Mouse (Mus musculus) small intestine, adult 2 months (tissue): Measurements from ENCODE around the gene Syt3. TPM values are rescaled to one million over a fixed set of nuclear protein-coding genes. Genes with fewer than 3 reads are reported as not detected.

Experiments
- H3K27ac ChIP-seq: fragments of 200-500 bp; 2 replicates; pipeline ENCODE4 v1.5.1; 2012; ENCODE audit warnings: low read depth, low read length, control low read depth, inconsistent platforms; ENCODE audit not compliant: insufficient read depth
- H3K27me3 ChIP-seq: fragments of 200-500 bp; 2 replicates; pipeline ENCODE4 v1.6.1; 2012; ENCODE audit warnings: mild to moderate bottlenecking, moderate library complexity, low read length, inconsistent platforms; ENCODE audit not compliant: control insufficient read depth, insufficient read depth
- H3K36me3 ChIP-seq: fragments of 200-500 bp; 2 replicates; pipeline ENCODE4 v1.6.1; 2012; ENCODE audit warnings: mild to moderate bottlenecking, low read length, control low read depth, inconsistent platforms; ENCODE audit not compliant: control insufficient read depth, insufficient read depth
- H3K4me1 ChIP-seq: fragments of 200-500 bp; 2 replicates; pipeline ENCODE4 v1.6.1; 2012; ENCODE audit warnings: low read length, inconsistent platforms, mixed read lengths; ENCODE audit not compliant: control insufficient read depth, insufficient read depth, insufficient read length
- H3K4me3 ChIP-seq: fragments of 200-500 bp; 2 replicates; pipeline ENCODE4 v1.5.1; 2012; ENCODE audit warnings: low read depth, mild to moderate bottlenecking, control low read depth, inconsistent platforms, low read length, moderate library complexity
- CTCF ChIP-seq: fragments of 200-500 bp; IDR thresholded peaks from 2 replicates; pipeline ENCODE4 v1.5.1; 2012; ENCODE audit warnings: low read depth, mild to moderate bottlenecking, control low read depth, inconsistent platforms, low read length, moderate library complexity, mixed read lengths; ENCODE audit not compliant: insufficient replicate concordance, insufficient read length; ENCODE audit errors: extremely low read depth
- POLR2A ChIP-seq: fragments of 200-500 bp; IDR thresholded peaks from 2 replicates; pipeline ENCODE4 v1.6.1; 2012; ENCODE audit warnings: low read depth, mild to moderate bottlenecking, control low read depth, inconsistent platforms, low read length, moderate library complexity
- WGBS: fragments of 180-500 bp; shearing (Covaris S2); methylation state at CpG from one replicate; pipeline ENCODE4 v1.1.7; 2018; 5-methylcytosine and 5-hydroxymethylcytosine counted together
- polyA plus RNA-seq: library from polyadenylated mRNA; depleted of rRNA; stranded (reverse); fragments of >200 nt; gene quantifications from 2 replicates; pipeline ENCODE4 v1.2.3, GENCODE M21; 2012; rRNA removed

Gene Syt3
- polyA plus RNA-seq, result 1.1 and 1.8 TPM in 2 replicates

DNA sequence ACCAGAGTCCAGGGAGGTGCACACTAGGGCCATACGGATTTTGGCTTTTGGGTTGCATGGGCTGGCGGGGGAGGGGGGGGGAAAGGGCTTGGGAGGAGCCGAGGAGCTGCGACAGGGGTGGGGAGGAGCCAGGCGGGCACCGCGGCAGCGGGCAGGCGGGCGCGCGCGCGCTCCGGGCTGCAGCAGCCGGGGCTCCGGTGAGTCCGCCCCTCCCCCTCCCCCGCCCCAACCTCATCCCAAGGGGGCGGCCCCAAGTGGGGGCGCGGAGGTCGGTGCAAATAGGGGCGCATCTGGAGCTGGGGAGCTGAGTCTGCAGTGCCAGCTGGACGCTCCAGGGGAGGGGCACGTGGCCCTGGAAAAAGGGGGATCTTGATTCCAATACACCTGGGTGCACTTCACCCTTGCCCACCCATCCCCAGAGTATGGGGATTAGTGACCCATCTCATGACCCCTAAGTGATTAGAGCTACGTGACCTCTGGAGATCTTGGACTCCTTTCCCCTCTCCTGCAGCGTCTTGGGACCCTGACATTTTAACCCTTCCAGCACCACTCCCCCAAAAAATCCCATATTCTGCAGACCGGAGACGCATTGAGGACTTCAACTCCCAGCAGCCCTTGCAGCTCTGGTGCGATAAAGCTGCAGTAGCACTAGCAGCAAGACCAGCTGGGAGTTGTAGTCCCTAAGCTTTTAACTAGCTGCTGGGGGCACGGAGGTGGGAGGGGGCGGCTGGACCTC lies at the start of gene Syt3:
TSS of gene Syt3 (plus strand) at position 123 of the 736 bp plus-strand sequence.
- TF ChIP-seq POLR2A (no peak), CTCF (no peak)
- H3K4me3 ChIP-seq, result peak within 1 kb of the TSS; percentile 52
- peaks cover 6% of the 10 kb centered on the region for H3K27me3 ChIP-seq
- WGBS, result under 1% methylated on average over 23 of the region's 33 CpGs
- no peak within 1 kb of the TSS for H3K27ac ChIP-seq
- peaks cover 6% of the 10 kb centered on the region for H3K4me1 ChIP-seq
- no peaks in the 10 kb centered on the region for H3K36me3 ChIP-seq

DNA sequence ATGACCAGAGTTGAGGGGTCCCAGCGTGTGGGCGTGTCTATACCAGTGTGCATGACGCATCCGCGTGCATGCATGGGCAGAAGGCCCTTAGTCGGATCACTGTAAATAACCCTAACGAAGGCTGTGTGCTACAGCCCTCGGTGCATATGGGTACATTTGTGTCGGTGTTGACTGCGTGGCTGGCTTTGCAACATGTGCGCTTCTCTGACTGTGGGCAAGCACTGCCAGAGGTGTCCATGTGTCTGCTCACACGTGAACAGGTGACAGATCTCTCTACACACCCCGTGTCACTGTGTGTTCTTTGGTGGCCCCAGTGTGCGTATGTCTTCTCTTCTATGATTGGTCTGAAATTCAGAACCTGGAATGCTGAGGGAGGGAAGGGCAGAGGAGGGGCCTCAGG lies 49.8 kb upstream of the Syt3 start:
- Histone ChIP-seq H3K27ac (no peak overlapping the region), H3K27me3 (peaks cover 21% of the 10 kb centered on the region), H3K4me3 (no peak overlapping the region), H3K36me3 (no peaks in the 10 kb centered on the region), H3K4me1 (no peaks in the 10 kb centered on the region)
- TF ChIP-seq POLR2A (no peak), CTCF (no peak)
- 59% methylated on average over 14 of the region's 14 CpGs for whole genome bisulfite sequencing

DNA sequence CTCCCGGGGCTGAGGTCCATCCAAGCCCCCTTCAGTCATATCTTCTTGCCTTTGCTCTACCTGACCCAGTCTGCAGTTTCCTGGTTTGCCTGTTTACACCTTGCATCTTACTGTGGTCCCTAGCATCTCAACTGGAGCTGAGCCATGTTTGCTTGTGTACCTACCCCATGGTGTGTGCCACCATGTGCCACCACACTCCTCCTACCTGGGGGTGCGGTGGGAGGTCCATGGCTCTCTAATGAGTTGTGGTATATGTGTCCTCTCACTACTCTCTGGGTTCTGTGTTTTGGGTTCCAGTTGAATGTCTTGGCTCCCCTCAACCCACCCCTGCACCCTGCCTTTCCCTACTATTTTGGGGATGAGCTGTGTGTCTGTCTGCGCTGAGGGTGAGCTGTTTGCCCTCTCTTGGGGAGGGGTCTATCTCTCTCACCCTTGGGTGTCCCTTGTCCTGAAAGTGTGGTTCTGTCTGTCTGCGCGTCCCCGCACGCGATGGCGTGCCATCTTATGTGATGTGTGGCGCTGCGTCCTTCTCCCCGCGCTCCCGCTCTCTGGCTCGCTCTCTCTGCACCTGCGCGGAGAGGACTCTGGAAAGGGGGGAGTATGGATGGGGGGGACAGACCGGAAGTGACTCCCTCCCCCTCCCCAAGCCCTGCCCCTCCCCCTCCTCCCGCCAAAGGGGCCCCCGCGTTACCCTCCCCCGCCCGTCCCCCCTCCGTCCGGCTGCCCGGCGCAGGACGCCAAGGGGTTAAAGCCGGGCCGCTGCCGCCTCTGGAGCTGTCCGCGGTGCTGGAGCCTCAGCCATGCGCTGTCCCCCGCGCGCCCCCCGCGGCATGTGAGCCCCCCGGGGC lies 48.6 kb upstream of the Syt3 start:
- TF ChIP-seq CTCF, result no peak
- TF ChIP-seq POLR2A, result no peak
- H3K4me1 ChIP-seq, result no peaks in the 10 kb centered on the region
- 5% methylated on average over 22 of the region's 40 CpGs for whole genome bisulfite sequencing
- peaks cover 21% of the 10 kb centered on the region for H3K27me3 ChIP-seq
- no peak overlapping the region for H3K27ac ChIP-seq
- no peaks in the 10 kb centered on the region for H3K36me3 ChIP-seq
- no peak overlapping the region for H3K4me3 ChIP-seq

DNA sequence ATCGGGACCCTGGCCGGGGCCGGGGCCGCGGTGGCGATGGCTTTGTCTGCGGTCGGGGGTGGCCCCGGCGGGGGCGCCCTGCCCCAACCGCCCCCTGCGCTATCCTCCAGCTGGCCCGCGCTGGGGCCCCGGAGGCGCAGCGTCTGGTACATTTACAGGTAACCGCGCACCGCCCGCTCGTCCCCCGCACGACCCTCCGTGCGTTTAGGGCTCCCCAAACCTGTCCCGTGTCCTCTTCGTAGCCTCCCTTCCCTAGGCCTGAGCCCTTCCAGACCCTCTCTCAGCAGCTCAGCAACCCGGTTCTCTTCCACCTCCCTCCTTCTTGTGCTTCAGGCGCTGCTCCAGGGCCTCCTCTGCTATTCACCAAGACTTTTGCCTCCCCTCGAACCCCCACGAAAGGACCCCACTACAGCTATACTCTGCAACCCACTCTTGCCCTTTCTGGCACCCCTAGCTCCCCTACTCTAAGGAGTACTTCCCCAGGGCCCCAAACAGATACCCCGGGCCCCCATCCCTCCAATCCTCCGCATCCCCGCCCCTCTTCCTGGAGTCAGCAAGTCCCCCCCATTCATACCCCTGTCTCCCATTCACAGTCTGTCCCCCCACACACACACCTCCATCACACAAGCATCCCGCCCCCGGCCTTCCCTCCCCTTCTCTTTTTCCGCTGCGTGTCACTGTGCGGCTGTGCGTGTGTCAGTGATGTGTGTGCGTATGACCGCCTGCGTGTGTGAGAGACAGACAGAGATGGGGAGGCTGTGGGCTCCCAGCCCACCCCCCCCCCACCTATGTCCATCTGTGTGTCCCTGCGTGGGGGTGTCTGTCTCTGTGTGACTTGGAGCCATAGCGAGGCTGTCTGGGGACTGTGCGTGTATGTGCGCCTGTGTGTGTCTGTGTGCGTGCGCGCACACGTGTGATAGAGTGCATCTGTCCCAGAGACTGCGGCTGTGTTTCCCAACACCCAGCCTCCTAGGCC lies 47.6 kb upstream of the Syt3 start:
- Histone ChIP-seq H3K36me3 (no peaks in the 10 kb centered on the region), H3K4me1 (no peaks in the 10 kb centered on the region), H3K4me3 (no peak overlapping the region), H3K27me3 (peaks cover 21% of the 10 kb centered on the region), H3K27ac (no peak overlapping the region)
- 4% methylated on average over 51 of the region's 54 CpGs for WGBS
- TF ChIP-seq CTCF, result no peak
- no peak for TF ChIP-seq POLR2A

DNA sequence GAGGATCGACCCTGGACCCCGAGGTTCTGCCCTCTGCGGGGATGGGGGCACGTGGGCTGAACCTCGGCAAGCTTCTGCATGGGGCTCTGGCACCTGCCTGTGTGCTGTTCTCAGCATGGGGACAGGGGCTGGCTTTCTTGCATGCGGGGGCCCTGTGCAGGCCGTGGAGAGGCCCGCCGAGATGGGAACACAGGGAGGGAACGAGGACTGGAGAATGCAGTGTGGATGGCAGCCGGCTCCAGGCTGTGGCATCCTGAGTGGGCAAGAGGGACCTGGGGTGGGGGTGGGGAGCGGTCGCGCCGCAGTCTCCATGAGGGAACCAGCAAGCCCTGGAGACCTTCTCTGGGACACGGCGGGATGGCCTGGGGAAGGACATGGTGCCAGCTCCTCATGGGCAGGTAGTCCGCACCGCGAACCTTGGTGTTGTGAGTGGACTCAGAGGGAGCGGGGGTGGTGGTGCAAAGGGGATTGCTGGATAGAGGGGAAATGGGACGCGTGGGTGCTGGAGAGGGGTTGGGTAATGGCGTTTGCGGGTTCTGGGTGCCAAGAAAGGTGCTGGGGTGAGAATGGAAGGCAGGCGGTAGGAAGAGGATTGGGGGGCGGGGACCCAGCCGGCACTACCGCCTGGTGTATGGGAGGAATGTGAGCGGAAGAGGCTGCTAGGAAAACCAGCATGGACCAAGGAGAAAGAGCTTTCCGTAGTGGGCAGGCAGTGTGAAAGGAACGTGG lies 46.6 kb upstream of the Syt3 start:
- peaks cover 21% of the 10 kb centered on the region for H3K27me3 ChIP-seq
- WGBS, result 7% methylated on average over 32 of the region's 32 CpGs
- no peaks in the 10 kb centered on the region for H3K36me3 ChIP-seq
- TF ChIP-seq POLR2A (no peak), CTCF (no peak)
- H3K4me3 ChIP-seq, result no peak overlapping the region
- no peak overlapping the region for H3K27ac ChIP-seq
- H3K4me1 ChIP-seq, result no peaks in the 10 kb centered on the region

DNA sequence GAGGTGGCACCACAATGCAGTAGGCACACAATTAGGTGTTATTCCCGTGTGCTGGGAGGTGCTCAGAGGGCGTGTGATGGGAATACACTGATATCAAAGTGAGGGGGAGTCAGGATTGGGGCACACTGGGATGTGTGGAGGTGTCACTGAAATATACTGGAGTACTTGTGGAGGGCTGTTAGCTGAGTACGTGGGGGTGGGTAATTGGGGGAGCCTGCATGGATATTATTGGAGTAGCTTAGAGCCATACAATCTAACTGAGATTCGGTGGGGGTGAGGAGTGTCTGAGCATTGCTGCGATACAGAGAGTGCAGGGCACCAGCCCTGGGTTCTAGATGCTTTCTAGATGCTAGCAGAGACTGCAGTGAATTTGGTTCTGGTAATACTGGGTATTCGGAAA lies 43.7 kb upstream of the Syt3 start:
- WGBS, result 52% methylated on average over 6 of the region's 6 CpGs

More for the DNA sequence above, 43.7 kb upstream of the Syt3 start:
- no peak overlapping the region for H3K4me3 ChIP-seq
- H3K36me3 ChIP-seq, result no peaks in the 10 kb centered on the region
- no peak for TF ChIP-seq CTCF
- TF ChIP-seq POLR2A, result no peak
- H3K4me1 ChIP-seq, result no peaks in the 10 kb centered on the region
- no peak overlapping the region for H3K27ac ChIP-seq
- peaks cover 17% of the 10 kb centered on the region for H3K27me3 ChIP-seq
